Mouse (Mus musculus): ENCODE results near the gene H2afb1. TPM values are rescaled to one million over a fixed set of nuclear protein-coding genes. Genes with fewer than 3 reads are reported as not detected.
"Not testable (repeated sequence)": the region's sequence is repeated elsewhere in the genome, so short reads cannot be mapped to it uniquely, and the experiment has no call there.

Gene H2afb1
- total RNA-seq (2021) = not detected
- long read RNA-seq, experiment 1 = 0 reads
- long read RNA-seq, experiment 2 = 0 reads

GRCm38 (mm10) chrX:117014457-117014856 lies at the start of gene H2afb1:
TSS of gene H2afb1 (plus strand) at chrX:117014757.
- not testable (repeated sequence) for DNase-seq

GRCm38 (mm10) chrX:117036085-117036484 lies 21.5 kb downstream of the H2afb1 start:
- no peak for DNase-seq

All from heart, adult 18-20 months (tissue).